Mouse (Mus musculus): Measurements from ENCODE around the gene Gadd45b. TPM values are rescaled to one million over a fixed set of nuclear protein-coding genes. Genes with fewer than 3 reads are reported as not detected.

The Gadd45b gene
- total RNA-seq, 2 experiments from 2014 or later, result 12.7 to 30.0 TPM

DNA sequence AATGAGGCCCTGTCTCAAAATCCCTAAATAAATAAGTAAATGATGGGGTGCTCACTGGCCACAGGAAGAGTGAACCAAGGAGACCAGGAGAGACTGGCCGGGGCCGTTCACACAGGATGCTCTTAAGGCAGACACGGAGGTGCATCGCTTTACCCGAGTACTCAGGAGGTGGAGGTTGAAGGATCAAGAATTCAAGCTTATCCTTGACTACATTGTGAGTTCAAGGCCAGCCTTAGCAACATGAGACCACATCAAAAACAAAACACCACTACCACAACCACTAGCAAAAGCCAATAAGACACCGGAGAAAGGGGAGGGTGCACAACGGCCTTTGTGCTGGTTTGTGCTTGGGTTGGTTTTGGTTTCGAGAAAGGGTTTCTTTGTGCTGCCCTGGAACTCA, 26.5 kb downstream of the Gadd45b start:
- DNase-seq, result no peak

DNA sequence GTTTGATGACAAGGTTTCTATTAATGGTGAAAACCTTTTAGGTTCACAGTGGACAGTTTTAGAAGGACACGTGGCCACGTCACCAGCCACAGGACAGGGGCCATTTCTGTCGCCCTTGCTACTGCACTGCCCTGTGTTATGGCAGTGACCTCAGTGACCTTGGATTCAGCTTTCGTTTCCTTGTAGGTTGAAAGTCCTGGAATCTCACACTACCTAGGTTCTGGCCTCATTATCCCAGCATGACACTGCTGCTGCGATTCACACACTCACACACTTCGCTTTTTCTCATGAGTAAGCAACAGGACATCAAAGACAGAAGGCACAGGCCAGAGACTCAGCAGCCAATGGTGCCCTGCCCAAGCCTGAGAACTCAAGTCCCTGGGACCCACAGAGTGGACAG, 27.0 kb downstream of the Gadd45b start:
- DNase-seq, result no peak

DNA sequence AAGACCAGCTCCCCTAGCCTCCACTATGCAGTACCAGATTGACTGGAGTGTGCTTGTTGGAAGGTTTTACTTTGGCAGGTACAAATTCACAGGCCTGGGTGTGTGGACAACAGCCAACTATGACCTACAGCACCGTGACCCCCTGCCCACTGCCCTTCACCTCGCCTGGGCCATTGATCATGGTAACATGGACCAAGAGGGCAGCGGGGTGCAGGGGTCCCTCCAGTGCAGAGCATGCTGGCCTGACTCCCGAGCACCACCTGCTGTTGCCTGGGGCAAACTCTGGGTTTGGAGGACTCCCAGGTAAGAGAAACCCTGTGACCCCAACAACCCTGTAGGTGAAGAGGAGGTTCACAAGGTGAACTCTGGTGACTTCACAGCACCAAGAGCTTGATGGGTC, 27.9 kb downstream of the Gadd45b start:
- no peak for DNase-seq

DNA sequence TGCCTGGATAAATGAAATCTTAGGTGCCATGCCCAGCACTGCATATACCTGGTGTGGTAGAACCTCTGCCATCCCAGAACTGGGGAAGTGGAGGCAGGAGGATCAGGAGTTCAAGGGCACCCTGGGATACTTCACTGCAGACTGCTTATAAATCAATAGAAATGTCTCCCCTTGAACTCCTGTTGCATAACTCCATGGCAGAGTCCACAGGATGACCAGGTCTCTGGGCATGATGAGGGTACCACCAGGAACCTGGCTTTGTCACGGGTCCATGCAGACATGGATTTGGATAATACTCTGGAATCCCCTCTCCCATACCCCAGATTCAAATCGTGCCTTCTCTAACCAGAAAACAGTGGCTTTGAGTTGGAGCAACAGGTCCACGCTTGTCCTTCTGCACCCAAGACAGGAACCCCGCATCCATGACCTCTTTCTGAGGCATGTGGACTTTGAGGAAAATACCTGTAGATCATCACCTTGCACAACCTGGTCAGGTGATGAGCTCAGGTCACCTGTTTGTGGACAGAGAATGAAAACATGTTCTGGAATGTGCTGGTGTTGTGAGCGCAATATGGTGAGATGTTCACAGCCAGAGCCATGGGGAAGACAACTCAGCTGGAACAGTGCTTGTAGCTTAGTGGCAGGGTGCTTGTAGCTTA, 29.2 kb downstream of the Gadd45b start:
- no peak for DNase-seq

- DNase-seq, result peak; percentile 52
Observed at GRCm38 (mm10) chr10:80960551-80961508, 31.0 kb downstream of the Gadd45b start.

DNA sequence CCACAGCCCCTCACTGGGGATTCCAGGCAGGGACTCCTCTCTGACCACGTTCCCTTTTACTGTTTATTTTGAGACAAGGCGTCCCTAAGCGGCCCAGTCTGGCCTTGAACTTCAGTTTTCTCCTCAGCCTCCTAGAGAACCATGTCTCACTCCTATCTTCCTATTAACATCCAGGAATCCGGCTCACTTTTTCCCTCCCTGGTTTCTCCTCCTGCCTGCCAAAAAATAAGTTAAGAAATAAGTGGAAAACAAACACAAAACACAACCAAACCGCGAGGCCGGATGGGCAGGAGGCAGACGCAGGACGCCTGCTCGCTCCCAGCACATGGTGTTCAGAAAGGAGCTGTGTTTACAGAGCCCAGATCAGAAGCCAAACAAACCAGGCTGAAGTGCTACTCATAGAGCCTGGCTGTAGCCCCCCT, 32.2 kb downstream of the Gadd45b start:
- no peak for DNase-seq

DNA sequence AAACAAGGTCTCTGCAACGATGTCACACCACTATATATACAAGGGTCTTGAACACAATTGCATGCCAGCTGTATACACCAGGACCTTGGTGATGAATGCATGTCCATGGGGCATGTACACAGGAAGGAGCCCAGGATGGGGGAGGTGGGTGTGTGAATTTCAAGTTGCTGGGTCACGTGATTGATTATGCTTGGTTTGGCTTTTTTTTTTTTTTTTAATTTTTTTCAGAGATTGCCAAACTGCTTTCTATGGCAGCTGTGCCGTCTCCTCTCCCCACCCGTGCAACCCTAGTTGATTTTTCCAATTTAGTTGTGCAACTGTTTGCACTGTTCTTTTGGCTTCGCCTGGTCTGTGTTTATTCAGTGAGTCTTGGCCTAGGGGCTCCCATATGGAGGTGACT, 32.7 kb downstream of the Gadd45b start:
- no peak for DNase-seq

DNA sequence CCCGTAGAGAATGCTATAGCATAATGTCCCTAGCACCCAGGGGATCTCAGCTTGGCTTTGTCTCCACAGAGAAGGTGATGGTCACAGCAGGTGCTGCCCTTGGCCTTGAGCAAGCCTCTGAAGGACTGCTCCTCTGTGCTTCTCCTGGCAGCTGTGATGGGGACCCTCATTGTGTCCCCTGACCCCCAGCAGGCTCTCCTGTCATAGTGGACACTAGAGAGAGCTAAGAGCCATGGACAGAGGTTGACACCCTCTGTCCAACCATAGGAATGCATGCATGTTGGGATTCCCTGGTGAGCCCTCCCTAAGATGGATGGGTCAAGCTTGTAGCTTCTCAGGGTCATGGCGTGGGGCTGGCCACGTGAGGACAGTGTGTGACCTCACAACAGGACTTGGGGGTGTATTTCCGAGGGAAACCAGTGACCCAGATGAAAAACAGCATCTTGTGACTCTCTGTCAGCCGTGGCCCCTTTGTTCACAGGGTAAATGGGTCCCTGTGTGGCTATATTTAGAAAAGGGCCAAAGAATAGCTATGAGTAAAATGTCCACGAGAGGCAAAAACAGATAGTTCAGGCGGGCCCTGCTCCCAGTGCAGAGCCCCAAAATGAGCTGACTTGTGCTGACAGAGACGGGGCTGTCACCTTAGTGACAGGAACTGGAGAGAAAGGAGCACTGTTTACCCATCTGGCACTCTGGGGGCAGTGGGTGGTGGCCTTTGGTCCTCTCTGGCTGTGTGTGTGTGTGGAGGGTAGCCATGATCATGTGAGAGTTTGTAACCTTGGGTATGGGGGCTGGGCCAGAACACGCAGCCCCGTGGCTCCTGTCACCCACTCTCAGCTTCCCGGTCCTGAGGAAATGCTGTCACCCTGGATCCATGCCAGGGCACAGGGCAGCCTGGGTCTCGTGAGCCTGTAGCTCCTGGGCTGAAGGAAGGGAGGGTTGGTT, 33.4 kb downstream of the Gadd45b start:
- no peak for DNase-seq

- DNase-seq, result no peak
Observed at GRCm38 (mm10) chr10:80966296-80966695, 36.4 kb downstream of the Gadd45b start.

DNA sequence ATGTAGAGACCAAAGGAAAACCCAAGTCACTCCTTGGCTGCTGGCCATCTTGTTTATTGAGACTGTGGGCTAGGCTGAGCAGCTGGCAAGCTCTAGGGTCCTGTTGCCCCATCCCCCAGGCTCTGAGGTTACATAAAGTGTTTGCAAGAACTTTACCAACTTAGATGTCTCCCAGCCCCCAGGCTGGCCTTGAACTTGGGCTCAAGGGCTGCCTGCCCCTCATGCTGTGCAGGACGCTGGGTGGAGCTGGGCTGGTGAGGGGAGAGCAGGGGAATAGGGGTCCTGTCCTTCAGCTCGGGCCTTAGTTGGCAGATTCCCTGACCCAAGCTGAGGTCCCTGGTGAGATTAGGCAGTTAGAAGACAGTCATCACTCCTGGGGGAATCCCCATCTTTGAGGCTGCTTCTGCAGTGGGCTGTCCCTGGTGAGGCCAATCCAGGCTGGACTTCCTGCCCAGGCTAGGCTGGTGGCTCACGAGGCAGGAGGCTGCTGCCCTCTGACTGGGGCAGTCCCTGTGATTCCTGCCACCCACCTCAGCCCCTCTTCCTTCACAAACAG, 37.3 kb downstream of the Gadd45b start:
- DNase-seq, result no peak

DNA sequence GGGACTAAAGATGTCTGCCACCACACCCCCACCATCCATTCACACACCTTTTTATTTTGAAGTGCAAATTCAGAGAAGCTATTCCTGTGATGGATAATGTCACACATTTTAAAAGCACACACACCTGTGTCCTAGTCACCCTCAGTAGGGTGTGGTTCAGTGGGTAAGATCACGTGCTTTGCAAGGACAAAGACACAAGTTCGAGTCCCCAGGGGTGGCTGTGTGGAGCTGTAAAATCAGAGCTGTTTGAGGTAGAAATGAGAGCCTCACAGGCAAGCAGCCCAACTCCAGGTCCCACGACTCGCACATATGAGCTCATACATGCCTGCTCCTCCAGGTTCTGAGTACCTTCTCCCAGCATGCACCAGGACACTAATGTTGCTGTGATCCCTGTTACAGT, 38.2 kb downstream of the Gadd45b start:
- no peak for DNase-seq

- no peak for DNase-seq
Observed at GRCm38 (mm10) chr10:80969298-80969697, 39.4 kb downstream of the Gadd45b start.

GRCm38 (mm10) chr10:80970159-80970558, 40.3 kb downstream of the Gadd45b start:
- DNase-seq, result no peak

GRCm38 (mm10) chr10:80971533-80971932, 41.7 kb downstream of the Gadd45b start:
- no peak for DNase-seq

- no peak for DNase-seq
Observed at GRCm38 (mm10) chr10:80972071-80972987, 42.5 kb downstream of the Gadd45b start.

DNA sequence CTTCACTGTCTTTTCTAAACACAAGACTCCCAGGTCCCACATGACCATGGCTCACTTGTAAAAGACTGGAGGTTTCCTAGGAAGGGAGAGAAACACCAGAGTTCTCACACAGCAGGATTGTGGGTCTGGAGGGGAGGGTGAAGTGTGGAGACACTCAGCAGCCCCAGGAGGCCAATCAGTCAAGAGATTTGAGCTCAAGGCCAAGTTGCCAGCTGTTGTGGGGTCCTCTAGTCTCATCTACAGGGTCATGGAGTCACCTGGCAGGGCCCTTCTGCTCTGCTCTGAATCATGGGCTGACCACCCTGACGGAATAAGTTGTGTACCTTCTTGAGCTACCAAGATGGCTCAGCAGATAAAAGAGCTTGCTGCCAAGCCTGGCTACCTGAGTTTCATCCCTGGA, 43.8 kb downstream of the Gadd45b start:
- DNase-seq, result no peak

DNA sequence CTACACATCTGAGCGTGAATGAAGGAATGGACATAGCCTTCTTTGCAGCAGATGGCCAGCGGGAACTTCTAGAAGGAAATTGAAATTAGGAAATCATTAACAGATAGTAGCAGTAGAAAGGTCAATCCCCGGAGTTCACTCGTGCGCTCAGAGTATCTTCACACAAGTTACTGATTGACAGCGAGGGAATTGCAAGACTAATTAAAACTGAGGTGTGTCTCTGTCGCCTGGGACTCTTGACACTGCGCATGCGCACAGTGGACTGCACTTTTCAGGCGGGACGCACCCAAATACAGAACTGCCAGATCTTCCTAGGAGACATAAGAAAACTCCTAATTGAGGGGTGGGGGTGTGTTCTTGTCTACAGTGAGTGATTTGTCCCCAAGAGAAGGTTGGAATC, 45.6 kb downstream of the Gadd45b start:
- no peak for DNase-seq

DNA sequence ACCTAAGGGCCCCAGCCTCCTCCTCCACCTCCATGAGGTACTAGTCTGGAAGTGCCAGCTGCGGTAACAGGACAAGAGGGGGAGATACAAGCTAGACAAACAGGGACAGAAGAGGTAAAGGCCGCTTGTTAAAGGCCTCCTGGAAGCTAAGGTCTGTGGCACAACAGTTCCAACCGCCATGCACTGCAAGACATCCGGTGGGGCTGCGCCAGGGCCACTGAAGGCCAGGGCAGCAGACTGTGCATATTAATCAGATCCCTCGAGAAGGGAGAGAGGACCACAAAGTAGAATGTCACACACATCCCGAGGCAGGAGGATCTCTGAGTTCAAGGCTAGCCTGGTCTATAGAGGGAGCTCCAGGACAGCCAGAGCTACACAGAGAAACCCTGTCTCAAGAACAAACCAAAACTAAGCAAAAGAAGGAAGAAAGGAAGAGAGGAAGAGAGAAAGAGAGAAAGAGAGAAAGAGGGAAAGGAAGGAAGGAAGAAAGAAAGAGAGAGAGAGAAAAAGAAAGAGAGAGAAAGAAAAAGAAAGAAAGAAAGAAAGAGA, 51.8 kb downstream of the Gadd45b start:
- DNase-seq, result no peak
